Mouse (Mus musculus) thymus, adult 2 months (tissue): Measurements from ENCODE around the gene Eng.

Source experiments
- CTCF ChIP-seq: fragments of 200-500 bp; IDR thresholded peaks from 2 replicates; pipeline ENCODE4 v1.5.1; 2012; ENCODE audit warnings: mild to moderate bottlenecking, control low read depth, low read length, moderate library complexity, borderline replicate concordance; ENCODE audit not compliant: control insufficient read depth, poor library complexity, insufficient read depth; ENCODE audit errors: extremely low read depth
- POLR2A ChIP-seq: fragments of 200-500 bp; IDR thresholded peaks from 2 replicates; pipeline ENCODE4 v1.6.1; 2012; ENCODE audit warnings: mild to moderate bottlenecking, low read length, control low read depth, moderate library complexity; ENCODE audit not compliant: control insufficient read depth, poor library complexity, insufficient read depth; ENCODE audit errors: extremely low read depth

DNA sequence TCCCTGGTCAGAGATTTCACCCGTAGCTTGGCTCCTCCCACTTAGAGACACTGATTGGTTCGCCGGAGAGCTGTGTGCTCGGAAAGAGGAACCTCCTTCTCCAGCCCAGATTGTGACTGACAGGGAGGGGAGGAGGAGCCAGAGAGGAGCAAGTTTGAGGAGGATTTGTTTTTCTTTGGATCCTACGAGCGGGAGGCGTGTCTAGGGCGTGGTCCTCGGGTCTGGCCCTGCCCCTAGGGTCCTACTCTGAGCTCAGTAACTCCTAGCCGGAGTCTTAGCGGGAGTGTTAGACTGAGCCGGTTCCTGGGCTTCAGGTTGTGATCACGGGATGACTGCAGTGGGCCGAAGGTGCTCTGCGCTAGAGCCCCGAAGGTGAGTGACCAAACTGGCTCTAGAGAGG, 81.0 kb downstream of the Eng start:
- no peak for TF ChIP-seq CTCF
- TF ChIP-seq POLR2A = 0 out of 2 replicates have a peak, but pooled peaks have one; percentile 29
